Mouse (Mus musculus): Measurements from ENCODE around the gene Med29.

DNA sequence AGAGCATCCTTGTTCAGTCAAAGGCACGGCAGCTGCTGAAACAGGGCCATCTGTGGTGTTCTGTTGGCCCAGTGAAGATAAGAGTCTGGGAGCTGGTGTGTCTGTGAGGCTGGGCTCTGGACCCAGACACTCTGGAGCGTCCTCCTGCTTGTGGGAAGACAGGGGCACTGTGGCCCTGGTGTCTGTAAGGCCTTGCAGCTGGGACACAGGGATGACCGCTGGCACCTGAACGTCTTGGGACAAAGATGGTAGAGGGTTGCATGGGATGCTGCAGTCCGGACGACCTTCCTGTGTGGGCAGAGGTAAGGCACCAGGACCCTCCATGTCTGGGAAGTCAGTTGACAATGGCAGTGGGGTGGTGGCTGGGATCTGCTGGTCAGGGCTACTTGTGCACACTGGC is 32.2 kb downstream of the Med29 start:
- TF ChIP-seq MAX (IDR thresholded peaks at IDR 0.05) = no peak
- TF ChIP-seq USF1 (IDR thresholded peaks at IDR 0.05; ENCODE audit: low read depth) = no peak
- TF ChIP-seq MYOD1 (IDR thresholded peaks at IDR 0.05; ENCODE audit: control insufficient read depth, insufficient read length, low read depth) = no peak

Measured in C2C12 (cell line).